Mouse (Mus musculus) spleen, adult 2 months (tissue): Measurements from ENCODE around the gene Vps35l. TPM values are rescaled to one million over a fixed set of nuclear protein-coding genes. Genes with fewer than 3 reads are reported as not detected.
A peak's percentile ranks its signal among the peaks of the same experiment; 100 is the strongest.

Experiments
- DNase-seq, 2 experiments: peaks; one replicate each; pipeline versions ENCODE4 v3.0.0 to v3.0.0-alpha.2; 2012 to 2021; ENCODE audit warnings: low spot score in 2 of 2, low read depth in 1 of 2
- H3K27ac ChIP-seq: fragments of 200-500 bp; 2 replicates; pipeline ENCODE4 v1.5.1; 2012; ENCODE audit warnings: low read length, inconsistent platforms; ENCODE audit not compliant: insufficient read depth
- H3K27me3 ChIP-seq: fragments of 200-500 bp; 2 replicates; pipeline ENCODE4 v1.6.1; 2012; ENCODE audit warnings: mild to moderate bottlenecking, moderate library complexity, low read length, inconsistent platforms; ENCODE audit not compliant: control insufficient read depth, insufficient read depth
- H3K36me3 ChIP-seq: fragments of 200-500 bp; 2 replicates; pipeline ENCODE4 v1.6.1; 2012; ENCODE audit warnings: mild to moderate bottlenecking, low read length, inconsistent platforms; ENCODE audit not compliant: control insufficient read depth, insufficient read depth
- H3K4me1 ChIP-seq: fragments of 200-500 bp; 2 replicates; pipeline ENCODE4 v1.6.1; 2011; ENCODE audit warnings: inconsistent platforms; ENCODE audit not compliant: control insufficient read depth, insufficient read depth, insufficient read length
- H3K4me3 ChIP-seq: fragments of 200-500 bp; 2 replicates; pipeline ENCODE4 v1.5.1; 2011; ENCODE audit warnings: mild to moderate bottlenecking, inconsistent platforms; ENCODE audit not compliant: insufficient read depth, insufficient read length; ENCODE audit errors: extremely low read depth
- CTCF ChIP-seq: fragments of 200-500 bp; IDR thresholded peaks from 2 replicates; pipeline ENCODE4 v1.5.1; 2011; ENCODE audit warnings: mild to moderate bottlenecking, inconsistent platforms; ENCODE audit not compliant: insufficient read depth, insufficient read length, insufficient replicate concordance; ENCODE audit errors: extremely low read depth
- POLR2A ChIP-seq: fragments of 200-500 bp; IDR thresholded peaks from 2 replicates; pipeline ENCODE4 v1.6.1; 2011; ENCODE audit warnings: low read depth, low read length, inconsistent platforms
- WGBS: fragments of 180-500 bp; shearing (Covaris S2); methylation state at CpG from one replicate; pipeline ENCODE4 v1.1.7; 2018; 5-methylcytosine and 5-hydroxymethylcytosine counted together
- polyA plus RNA-seq: library from polyadenylated mRNA; depleted of rRNA; stranded (reverse); fragments of >200 nt; gene quantifications from 2 replicates; pipeline ENCODE4 v1.2.3, GENCODE M21; 2012

Vps35l gene
- polyA plus RNA-seq, 1 experiment = 27.6 TPM

DNA sequence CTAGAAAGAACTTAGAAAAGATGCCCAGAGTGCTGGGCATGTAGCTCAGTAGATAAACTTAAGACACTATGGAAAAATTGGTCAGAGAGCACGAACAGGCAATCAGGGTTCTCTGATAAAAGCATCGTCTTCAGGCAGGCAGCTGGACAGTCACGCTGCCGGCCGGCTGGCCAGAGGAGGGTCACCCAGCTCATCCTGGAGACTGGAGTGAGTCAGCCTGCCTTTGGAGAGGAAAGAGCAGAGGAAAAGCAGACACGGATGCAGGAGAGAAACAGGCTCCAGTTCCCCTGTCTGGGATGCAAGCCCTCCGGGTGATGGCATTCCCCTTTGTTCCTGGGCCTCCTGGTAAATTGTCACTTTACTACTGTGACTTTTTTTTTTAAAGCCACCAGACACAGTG, 57.6 kb downstream of the Vps35l start:
- Histone ChIP-seq H3K4me3 (no peak overlapping the region), H3K36me3 (peaks cover 16% of the 10 kb centered on the region), H3K27ac (peak overlapping the region; percentile 93), H3K4me1 (peaks cover 3% of the 10 kb centered on the region; the same call in 1 of the 2 replicates), H3K27me3 (no peaks in the 10 kb centered on the region)
- no peak for DNase-seq
- 76% methylated on average over 7 of the region's 7 CpGs for WGBS
- no peak for TF ChIP-seq CTCF
- TF ChIP-seq POLR2A = no peak

DNA sequence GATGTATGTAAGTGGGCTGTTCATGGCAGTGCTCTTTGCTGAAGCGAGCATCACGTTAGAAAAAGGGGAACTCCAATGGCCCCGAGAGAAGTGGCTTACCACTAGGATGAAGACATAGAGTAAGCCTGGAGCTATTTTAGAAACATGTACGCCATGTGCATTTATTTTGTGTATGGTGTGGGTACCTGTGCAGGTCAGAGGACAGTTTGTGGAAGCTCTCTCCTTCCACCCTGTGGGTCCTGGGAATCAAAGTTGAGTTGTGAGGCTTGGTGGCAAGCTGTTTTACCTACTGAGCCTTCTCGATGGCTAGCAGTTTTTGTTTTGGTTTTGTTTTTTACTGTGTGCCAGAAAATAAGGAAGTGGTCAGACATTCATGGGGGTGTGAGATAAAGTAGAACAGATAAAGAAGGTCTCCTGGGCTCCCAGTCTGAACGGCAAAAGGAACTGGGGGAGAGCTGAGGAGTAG, 58.1 kb downstream of the Vps35l start:
- Histone ChIP-seq H3K4me3 (peak overlapping the region; percentile 58; the same call in 1 of the 2 replicates), H3K36me3 (peaks cover 12% of the 10 kb centered on the region; the same call in 1 of the 2 replicates), H3K27ac (peak overlapping the region; percentile 93), H3K4me1 (peaks cover 3% of the 10 kb centered on the region; the same call in 1 of the 2 replicates), H3K27me3 (no peaks in the 10 kb centered on the region)
- 13% methylated on average over 6 of the region's 6 CpGs for WGBS
- TF ChIP-seq POLR2A (no peak; the same call in 1 of the 2 replicates), CTCF (no peak)
- DNase-seq = peak; percentile 11 to 70

DNA sequence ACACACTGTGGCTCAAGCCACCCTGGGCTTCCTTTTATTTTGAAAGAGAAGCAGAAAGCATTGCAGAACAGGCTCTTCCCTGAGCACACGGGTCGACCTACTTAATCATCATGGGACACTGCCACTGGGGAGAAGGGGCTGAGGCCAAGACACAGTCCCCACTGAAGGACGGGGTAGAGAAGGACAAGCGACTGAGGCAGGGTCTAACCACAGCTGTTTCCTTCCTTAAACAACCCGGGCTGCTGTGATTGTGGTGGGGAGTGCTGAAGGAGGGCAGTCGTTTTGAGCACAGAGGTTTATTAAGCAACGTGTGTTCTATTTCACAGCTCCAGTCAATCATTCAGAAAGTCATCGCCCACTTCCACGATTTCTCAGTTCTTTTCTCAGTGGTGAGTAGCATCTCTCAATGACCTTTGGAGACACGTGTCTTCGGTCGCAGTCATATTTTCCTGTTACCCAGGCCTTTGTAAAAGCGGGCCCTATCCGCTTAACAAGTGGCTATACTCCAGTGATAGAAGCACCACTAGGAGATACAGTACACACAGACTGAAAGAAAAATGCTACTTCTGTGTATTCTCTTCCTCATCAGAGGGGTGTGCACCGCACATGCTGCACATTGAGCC, 60.2 kb downstream of the Vps35l start:
- Histone ChIP-seq H3K36me3 (peaks cover 10% of the 10 kb centered on the region), H3K4me1 (peaks cover 3% of the 10 kb centered on the region; the same call in 1 of the 2 replicates), H3K4me3 (no peak overlapping the region), H3K27ac (no peak overlapping the region), H3K27me3 (no peaks in the 10 kb centered on the region)
- no peak for DNase-seq
- TF ChIP-seq CTCF = no peak
- TF ChIP-seq POLR2A = no peak
- 38% methylated on average over 15 of the region's 15 CpGs for WGBS

DNA sequence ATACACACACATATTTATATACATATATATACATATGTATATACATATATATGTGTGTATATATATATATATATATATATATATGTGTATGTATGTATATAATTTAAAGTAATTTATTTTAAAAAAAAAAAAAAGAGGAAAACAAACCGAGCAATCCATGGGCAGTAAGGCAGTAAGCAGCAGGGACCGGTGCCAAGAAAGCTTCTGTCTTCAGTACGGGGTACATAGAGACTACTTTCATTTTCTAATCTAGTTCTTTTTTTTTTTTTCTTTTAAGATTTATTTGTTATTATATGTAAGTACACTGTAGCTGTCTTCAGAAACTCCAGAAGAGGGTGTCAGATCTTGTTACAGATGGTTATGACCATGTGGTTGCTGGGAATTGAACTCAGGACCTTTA, 61.8 kb downstream of the Vps35l start:
- Histone ChIP-seq H3K27ac (no peak overlapping the region), H3K27me3 (no peaks in the 10 kb centered on the region), H3K36me3 (peaks cover 9% of the 10 kb centered on the region), H3K4me1 (peaks cover 3% of the 10 kb centered on the region; the same call in 1 of the 2 replicates), H3K4me3 (no peak overlapping the region)
- no peak for TF ChIP-seq POLR2A
- TF ChIP-seq CTCF = no peak
- WGBS = 51% methylated on average over 3 of the region's 3 CpGs
- DNase-seq = no peak

DNA sequence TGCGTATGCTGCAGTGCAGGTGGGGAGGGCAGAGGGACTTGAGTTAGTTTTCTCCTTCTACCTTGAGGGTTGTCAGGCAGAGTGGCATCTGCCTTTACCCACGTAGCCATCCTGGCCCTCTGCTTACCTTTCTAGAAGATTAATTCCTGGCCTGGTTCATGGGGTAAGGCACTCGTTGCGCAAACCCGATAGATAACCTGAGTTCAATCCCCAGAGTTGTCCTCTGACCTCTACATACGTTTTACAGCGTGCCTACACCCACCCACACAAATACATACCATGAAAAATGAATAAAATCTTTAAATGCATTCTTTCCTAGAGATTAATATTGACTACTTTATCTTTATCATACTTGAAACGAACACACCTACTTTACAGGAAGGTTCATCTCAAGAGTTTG, 63.4 kb downstream of the Vps35l start:
- H3K4me3 ChIP-seq = no peak overlapping the region
- whole genome bisulfite sequencing = 95% methylated on average over 8 of the region's 8 CpGs

DNA sequence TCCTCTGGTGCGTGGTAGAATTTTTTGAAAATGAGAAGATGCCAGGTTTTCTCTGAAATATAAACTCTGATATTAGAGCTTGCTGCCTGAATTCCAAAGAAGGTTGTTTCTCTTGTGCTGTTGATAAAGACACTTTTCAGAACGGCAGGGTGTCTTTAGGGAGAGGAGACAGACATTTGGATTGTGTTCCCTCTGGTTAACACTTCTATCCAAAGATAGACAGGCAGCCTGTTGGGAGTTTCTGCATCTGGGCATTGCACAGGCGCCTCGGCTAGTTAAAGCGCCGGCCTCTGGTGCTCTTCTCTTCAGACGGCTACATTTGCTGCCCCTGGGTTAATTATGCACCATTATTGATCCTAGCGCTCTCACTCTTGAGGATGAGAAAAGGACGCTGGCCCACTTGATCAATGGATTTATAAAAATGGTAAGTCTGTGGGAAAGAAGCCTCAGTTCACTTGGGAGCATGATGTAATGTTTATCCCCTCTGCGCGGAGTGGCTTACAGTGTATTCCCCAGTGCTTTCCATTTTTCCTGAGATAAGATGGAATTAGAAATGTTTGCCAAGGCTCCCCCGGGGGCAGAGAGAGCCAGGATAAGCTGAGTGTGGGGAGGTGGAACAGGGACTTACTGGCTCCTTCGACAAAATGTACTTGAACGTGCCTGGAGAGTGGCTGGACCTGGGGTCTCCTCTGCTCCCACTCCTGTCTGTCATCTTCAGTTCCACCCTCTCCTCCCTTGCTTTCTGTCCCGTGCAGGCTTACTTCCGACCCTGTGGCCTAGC, 66.8 kb downstream of the Vps35l start:
- no peak for DNase-seq
- peaks cover 8% of the 10 kb centered on the region for H3K36me3 ChIP-seq
- H3K4me1 ChIP-seq = no peaks in the 10 kb centered on the region
- H3K27ac ChIP-seq = no peak overlapping the region
- no peaks in the 10 kb centered on the region for H3K27me3 ChIP-seq
- no peak overlapping the region for H3K4me3 ChIP-seq
- TF ChIP-seq CTCF (no peak), POLR2A (no peak)
- WGBS = 94% methylated on average over 16 of the region's 16 CpGs

More for the DNA sequence above, 63.4 kb downstream of the Vps35l start:
- no peak for DNase-seq
- no peaks in the 10 kb centered on the region for H3K4me1 ChIP-seq
- peaks cover 11% of the 10 kb centered on the region for H3K36me3 ChIP-seq
- TF ChIP-seq CTCF = no peak
- no peak for TF ChIP-seq POLR2A
- H3K27ac ChIP-seq = no peak overlapping the region
- H3K27me3 ChIP-seq = no peaks in the 10 kb centered on the region
